Mouse (Mus musculus) liver, postnatal 0 days (tissue): ENCODE measurements at regions not wholly inside any gene's neighbourhood (a gene's known extent, or its start where the extent isn't known, plus 50 kb on each side); places are given as distances from the start of the nearest gene placed in this dataset.
"Not testable (repeated sequence)": the region's sequence is repeated elsewhere in the genome, so short reads cannot be mapped to it uniquely, and the experiment has no call there.

Source experiments
- CTCF ChIP-seq: sonication (generic); IDR thresholded peaks from 2 replicates; pipeline ENCODE4 v1.5.1; 2016; ENCODE audit warnings: antibody characterized with exemption, low read depth
- EP300 ChIP-seq: IDR thresholded peaks from 2 replicates; pipeline ENCODE4 v1.6.1; 2016; ENCODE audit warnings: antibody characterized with exemption, low read depth, mild to moderate bottlenecking

DNA sequence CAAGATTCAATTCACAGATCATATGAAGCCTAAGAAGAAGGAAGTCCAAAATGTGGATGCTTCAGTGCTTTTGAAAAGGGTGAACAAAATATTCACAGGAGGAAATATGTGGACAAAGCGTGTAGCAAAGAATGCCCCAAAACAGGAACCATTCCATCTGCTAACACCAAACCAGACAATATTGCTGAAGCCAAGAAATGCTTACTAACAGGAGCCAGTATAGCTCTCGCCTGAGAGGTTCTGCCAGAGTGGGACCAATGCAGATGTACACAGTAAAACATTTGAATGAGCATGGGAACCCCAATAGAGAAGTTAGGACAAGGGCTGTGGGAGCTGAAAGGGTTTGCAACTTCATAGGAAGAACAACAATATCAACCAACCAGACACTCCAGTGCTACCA is 122.0 kb upstream of the Zfp386 start:
- not testable (repeated sequence) for TF ChIP-seq CTCF, EP300
